Mouse (Mus musculus) liver, embryonic 14.5 days (tissue): ENCODE measurements around the gene BC055324.

Experiments
- CTCF ChIP-seq: IDR thresholded peaks from 2 replicates; pipeline ENCODE4 v1.5.1; 2016; ENCODE audit warnings: antibody characterized with exemption, low read depth, control low read depth
- EP300 ChIP-seq: IDR thresholded peaks from 2 replicates; pipeline ENCODE4 v1.6.1; 2016; ENCODE audit warnings: antibody characterized with exemption, low read depth

- TF ChIP-seq CTCF (no peak), EP300 (no peak)
Measured at GRCm38 (mm10) chr1:163930458-163930794, 64.2 kb downstream of the BC055324 start.
